Mouse (Mus musculus) yolk sac, embryonic 10.5 days (tissue): Measurements from ENCODE around the gene Tubg1.
"Not testable (repeated sequence)": the region's sequence is repeated elsewhere in the genome, so short reads cannot be mapped to it uniquely, and the experiment has no call there.

Source experiments
- DNase-seq: peaks from one replicate; pipeline ENCODE4 v3.0.0-alpha.2; 2017; ENCODE audit warnings: low spot score

Tubg1 gene

GRCm38 (mm10) chr11:101140164-101140819 lies 20.6 kb downstream of the Tubg1 start:
- peak; percentile 23 for DNase-seq

DNA sequence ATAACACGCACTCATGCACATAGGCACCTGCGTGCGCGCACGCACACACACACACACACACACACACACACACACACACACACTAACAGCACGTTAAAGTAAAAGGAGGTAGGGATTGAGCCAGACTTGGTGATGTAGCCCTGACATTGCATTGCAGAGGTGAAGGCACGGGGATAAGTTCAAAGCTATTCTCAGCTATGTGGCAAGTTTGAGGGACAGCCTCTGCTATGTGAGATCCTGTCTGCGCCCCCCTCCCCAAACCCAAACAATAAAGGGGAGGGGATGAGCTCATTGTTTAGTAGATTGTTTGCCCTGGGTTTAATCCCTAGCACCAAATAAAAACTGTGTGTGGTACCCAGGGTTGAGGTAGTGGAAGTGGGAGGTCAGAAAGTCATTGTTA lies 21.4 kb downstream of the Tubg1 start:
- DNase-seq: no peak

DNA sequence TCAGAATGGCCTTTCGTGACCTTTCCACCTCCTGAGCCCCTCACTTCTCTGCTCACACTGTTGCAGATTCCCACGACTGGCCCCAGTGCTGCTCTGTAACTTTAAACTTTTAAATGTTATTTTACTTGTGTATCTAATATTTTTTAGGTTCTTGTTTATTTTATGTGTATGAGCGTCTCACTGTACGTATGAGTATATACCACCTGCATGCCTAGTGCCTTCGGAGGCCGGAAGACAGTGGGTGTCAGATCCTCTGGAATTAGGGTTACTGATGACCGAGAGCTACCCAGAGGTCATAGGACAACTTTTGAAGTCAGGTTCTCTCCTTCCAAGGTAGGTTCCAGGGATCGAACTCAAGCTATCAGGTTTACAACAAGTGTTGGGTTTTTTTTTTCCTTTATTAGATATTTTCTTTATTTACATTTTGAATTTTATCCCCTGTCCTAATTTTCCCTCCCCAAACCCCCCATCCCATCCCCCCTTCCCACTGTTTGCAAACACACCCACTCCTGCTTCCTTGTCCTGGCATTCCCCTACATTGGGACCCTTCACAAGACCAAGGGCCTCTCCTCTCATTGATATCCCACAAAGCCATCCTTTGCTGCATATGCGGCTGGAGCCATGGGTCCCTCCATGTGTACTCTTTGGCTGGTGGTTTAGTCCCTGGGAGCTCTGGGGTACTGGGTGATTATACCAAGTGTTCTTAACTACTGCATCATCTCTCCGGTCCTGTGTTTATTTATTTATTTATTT lies 22.7 kb downstream of the Tubg1 start:
- no peak for DNase-seq

GRCm38 (mm10) chr11:101143338-101144225 lies 23.8 kb downstream of the Tubg1 start:
- peak; percentile 15 for DNase-seq

GRCm38 (mm10) chr11:101146377-101146776 lies 26.6 kb downstream of the Tubg1 start:
- no peak for DNase-seq

DNA sequence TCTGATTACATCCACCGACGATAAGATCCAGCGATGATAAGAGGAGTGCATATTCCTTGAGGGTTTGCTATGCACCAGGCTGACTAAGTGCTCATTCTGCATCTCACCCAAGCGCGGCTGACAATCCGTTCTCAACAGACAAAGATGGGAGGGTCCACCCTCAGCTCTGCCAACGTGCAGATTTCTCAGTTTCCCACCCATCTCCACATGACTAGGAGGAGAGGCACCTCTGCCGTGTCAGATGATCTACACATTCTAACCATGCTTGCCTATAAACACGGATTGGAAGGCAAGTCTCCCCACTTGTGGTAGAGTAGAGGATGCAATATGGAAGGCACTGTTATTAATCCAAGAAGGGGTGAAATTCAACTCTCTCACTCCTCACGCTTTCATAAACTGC lies 29.0 kb downstream of the Tubg1 start:
- DNase-seq: no peak

GRCm38 (mm10) chr11:101149178-101150105 lies 29.7 kb downstream of the Tubg1 start:
- DNase-seq: peak; percentile 13

DNA sequence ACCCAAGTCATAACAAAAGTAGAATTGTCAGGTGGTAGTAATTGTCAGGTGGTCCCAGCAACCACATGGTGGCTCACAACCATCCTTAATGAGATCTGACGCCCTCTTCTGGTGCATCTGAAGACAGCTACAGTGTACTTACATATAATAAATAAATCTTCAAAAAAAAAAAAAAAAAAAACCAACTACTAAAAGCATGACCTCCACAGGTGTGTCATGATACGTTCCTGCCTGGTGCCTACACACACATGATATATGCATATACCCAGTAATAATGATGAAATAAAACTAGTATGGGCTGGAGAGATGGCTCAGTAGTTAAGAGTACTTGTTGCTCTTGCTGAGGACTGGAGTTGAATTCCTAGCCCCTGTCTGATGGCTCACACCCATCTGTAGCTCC lies 31.3 kb downstream of the Tubg1 start:
- DNase-seq: no peak

- DNase-seq: no peak
These were observed 33.1 kb downstream of the Tubg1 start for GRCm38 (mm10) chr11:101152825-101153224.

- DNase-seq: no peak
These were observed 34.9 kb downstream of the Tubg1 start for GRCm38 (mm10) chr11:101154648-101155047.

GRCm38 (mm10) chr11:101155151-101155550 lies 35.4 kb downstream of the Tubg1 start:
- no peak for DNase-seq

DNA sequence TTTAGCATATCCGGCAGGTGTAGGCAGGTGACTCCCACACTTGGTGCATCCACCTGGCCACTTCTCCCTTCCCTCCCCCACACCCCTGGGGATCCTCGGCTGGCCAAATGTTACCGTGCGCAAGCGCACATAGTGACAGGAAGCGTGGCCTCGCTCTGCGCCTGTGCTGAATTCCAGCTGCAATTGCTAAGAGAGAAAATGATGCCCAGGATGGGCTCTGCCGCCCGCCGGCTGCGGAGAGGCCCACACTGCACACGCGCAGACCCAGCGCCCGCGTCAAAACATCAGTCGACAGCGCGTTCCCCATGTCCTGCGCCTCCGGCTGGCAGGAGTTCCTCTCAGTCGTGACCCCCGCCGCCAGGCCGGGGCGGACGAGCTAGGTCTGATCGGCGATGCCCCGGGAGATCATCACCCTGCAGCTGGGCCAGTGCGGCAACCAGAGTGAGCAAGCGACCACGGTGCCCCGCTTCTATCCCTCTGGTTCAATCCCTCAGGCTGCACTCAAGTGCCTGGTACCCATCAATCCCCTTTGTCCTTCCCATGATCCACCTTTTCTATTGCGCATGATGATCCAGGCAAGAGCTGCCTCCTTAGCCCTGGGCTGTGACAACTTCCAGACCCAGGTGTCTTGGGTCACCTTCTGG lies 36.1 kb downstream of the Tubg1 start, which contains the start of gene Tubg2:
Tubg2 (plus strand) TSS at position 180 of the 644 bp plus-strand sequence.
- peak; percentile 44 for DNase-seq

DNA sequence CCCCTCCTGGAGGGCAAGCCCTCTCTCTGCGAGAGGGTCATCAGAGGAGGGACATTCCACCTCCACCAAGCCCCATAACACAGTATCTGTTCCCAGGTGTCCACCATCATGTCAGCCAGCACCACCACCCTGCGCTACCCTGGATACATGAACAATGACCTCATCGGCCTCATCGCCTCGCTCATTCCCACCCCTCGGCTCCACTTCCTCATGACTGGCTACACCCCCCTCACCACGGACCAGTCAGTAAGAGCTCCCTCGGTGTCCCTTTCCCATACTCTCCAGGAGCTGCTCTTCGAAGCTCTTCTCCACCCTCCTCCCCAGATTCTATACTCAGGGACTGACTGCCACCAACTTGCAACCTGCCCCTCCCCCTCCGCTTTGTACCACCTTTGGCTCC lies 40.4 kb downstream of the Tubg1 start:
- not testable (repeated sequence) for DNase-seq

DNA sequence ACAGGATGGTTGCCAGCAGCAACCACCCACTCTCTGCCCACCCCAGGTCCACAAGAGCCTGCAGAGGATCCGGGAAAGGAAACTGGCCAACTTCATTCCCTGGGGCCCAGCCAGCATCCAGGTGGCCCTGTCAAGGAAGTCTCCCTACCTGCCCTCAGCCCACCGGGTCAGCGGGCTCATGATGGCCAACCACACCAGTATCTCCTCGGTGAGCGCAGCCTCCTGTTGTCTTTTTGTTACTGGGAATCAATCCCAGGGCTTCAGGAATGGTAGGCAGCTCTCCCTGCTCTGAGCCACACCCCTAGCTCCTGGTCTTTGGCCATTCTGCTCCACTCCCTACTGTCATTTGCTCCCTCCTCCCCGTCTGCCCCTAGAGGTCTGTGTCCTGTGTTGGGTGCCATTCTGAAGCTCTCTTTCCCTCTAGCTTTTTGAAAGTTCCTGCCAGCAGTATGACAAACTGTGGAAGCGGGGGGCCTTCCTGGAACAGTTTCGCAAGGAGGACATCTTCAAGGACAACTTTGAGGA lies 41.3 kb downstream of the Tubg1 start:
- not testable (repeated sequence) for DNase-seq

- no peak for DNase-seq
These were observed 41.8 kb downstream of the Tubg1 start for GRCm38 (mm10) chr11:101161551-101161950.

DNA sequence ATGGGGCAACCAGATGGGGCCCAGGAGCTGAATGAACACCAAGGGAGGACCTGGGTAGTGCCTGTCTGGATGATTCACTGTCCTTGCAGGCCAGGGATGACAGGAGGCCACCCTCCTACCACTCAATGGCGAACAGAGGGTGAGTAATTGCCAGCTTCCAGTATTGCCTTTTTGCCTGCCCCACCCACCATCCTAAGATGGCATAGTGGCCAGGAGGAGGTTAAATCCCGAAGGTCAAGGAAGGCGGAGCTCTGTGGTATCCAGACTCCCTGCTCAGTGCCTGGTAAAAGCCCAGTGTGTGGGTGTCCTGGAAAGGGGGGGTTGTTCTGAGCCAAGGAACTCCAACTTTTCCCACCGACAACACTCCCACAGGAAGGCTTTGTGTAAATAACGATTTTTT lies 42.6 kb downstream of the Tubg1 start:
- DNase-seq: no peak

GRCm38 (mm10) chr11:101162772-101163171 lies 43.0 kb downstream of the Tubg1 start:
- no peak for DNase-seq

GRCm38 (mm10) chr11:101163476-101164350 lies 44.0 kb downstream of the Tubg1 start:
- peak; percentile 70 for DNase-seq

DNA sequence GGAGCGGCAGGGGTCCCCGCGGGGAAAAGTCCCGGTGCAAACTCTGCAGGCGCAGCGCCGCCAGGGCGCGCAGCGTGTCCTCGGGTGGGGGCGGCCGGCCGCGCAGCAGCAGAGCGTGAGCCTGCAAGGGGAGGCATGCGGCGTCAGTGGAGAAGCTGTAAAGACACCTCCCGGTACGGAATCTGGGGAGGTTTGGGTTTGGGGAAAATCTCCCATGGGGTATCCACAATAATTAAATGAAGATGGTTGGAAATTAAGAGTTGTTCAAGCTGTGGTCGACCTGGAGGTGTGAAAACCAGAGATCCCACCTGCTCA lies 44.6 kb downstream of the Tubg1 start:
- DNase-seq: no peak
